Mouse (Mus musculus): ENCODE data around the gene Slit3. TPM values are rescaled to one million over a fixed set of nuclear protein-coding genes. Genes with fewer than 3 reads are reported as not detected.

The Slit3 gene
- polyA plus RNA-seq, 1 experiment from 2014 or later = 13.0 TPM

- Histone ChIP-seq H3K4me3 (no peak overlapping the region), H3K36me3 (no peaks in the 10 kb centered on the region), H3K9me3 (no peaks in the 10 kb centered on the region), H3K27ac (replicated peaks) (no peak overlapping the region), H3K4me2 (no peak overlapping the region), H3K27me3 (no peaks in the 10 kb centered on the region), H3K4me1 (replicated peaks) (peaks cover 29% of the 10 kb centered on the region), H3K9ac (no peak overlapping the region)
- no peak for ATAC-seq (ENCODE audit: low FRiP score, low read depth)
- WGBS = 49% methylated on average over 2 of the region's 2 CpGs
These were observed 437.3 kb downstream of the Slit3 start for GRCm38 (mm10) chr11:35558311-35558710.

DNA sequence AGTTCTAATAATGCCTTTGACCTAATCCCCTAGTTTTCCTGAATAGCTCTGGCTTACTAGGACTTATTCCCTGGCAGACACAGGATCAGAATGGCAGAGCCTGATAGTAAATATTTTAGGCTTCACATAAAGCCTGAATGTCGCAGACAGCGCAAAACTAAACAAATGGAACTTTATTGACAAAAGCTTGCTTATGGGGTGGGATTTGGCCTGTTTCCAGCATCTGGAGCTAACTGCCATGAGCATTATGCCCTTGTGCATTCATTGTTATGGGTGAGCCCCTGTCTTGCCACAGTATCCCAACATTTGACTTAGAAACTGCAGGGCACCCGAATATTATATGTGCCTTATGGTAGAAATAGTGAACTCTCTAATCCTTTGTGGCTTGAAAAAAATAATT lies 438.4 kb downstream of the Slit3 start:
- H3K9ac ChIP-seq = no peak overlapping the region
- H3K4me2 ChIP-seq = no peak overlapping the region
- no peaks in the 10 kb centered on the region for H3K36me3 ChIP-seq
- no peaks in the 10 kb centered on the region for H3K27me3 ChIP-seq
- WGBS = 58% methylated on average over 3 of the region's 3 CpGs
- H3K27ac ChIP-seq (replicated peaks) = no peak overlapping the region
- no peaks in the 10 kb centered on the region for H3K9me3 ChIP-seq
- no peak for ATAC-seq (ENCODE audit: low FRiP score, low read depth)
- peaks cover 29% of the 10 kb centered on the region for H3K4me1 ChIP-seq (replicated peaks)
- H3K4me3 ChIP-seq = no peak overlapping the region

DNA sequence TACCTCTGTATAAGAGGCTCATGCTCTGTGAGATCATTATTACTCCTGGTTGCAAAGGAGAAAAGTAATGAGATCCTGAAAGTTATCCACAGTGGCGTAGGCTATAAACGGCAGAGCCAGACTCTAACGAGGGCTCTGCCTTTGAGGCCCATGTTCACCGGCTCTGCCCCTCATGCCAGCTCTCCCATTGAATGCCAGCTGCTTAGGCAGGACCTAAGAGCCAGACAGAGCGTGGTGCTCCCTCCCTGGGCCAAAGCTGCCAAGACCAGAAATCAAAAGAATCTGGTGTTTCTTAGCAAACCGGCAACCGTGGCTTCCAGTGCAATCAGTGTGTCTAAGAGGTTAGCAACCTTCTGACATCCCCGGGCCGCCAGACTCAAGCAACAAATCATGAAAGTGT lies 440.7 kb downstream of the Slit3 start:
- Histone ChIP-seq H3K27ac (replicated peaks) (no peak overlapping the region), H3K9me3 (no peaks in the 10 kb centered on the region), H3K36me3 (no peaks in the 10 kb centered on the region), H3K27me3 (no peaks in the 10 kb centered on the region), H3K4me2 (no peak overlapping the region), H3K9ac (no peak overlapping the region), H3K4me3 (no peak overlapping the region), H3K4me1 (replicated peaks) (peaks cover 18% of the 10 kb centered on the region; the same call in 1 of the 2 replicates)
- WGBS = 56% methylated on average over 9 of the region's 9 CpGs
- ATAC-seq (ENCODE audit: low FRiP score, low read depth) = no peak

- ATAC-seq (ENCODE audit: low FRiP score, low read depth) = no peak
- H3K27ac ChIP-seq (replicated peaks) = no peak overlapping the region
These were observed 444.3 kb downstream of the Slit3 start for GRCm38 (mm10) chr11:35565322-35565721.

GRCm38 (mm10) chr11:35566686-35567085 lies 445.7 kb downstream of the Slit3 start:
- Histone ChIP-seq H3K4me2 (no peak overlapping the region), H3K4me3 (no peak overlapping the region), H3K4me1 (replicated peaks) (0 out of 2 replicates have a peak, but pooled peaks cover 8% of the 10 kb centered on the region), H3K9me3 (no peaks in the 10 kb centered on the region), H3K36me3 (no peaks in the 10 kb centered on the region), H3K27ac (replicated peaks) (no peak overlapping the region), H3K27me3 (peaks cover 3% of the 10 kb centered on the region; the same call in 1 of the 2 replicates), H3K9ac (no peak overlapping the region)
- ATAC-seq (ENCODE audit: low FRiP score, low read depth) = no peak
- WGBS = 54% methylated on average over 3 of the region's 3 CpGs

More at GRCm38 (mm10) chr11:35565322-35565721, 444.3 kb downstream of the Slit3 start:
- no peaks in the 10 kb centered on the region; the same call in 1 of the 2 replicates for H3K27me3 ChIP-seq
- WGBS = 50% methylated on average over 6 of the region's 6 CpGs
- no peak overlapping the region for H3K4me3 ChIP-seq
- no peaks in the 10 kb centered on the region for H3K9me3 ChIP-seq
- H3K4me1 ChIP-seq (replicated peaks) = 0 out of 2 replicates have a peak, but pooled peaks cover 11% of the 10 kb centered on the region
- no peaks in the 10 kb centered on the region for H3K36me3 ChIP-seq
- H3K4me2 ChIP-seq = no peak overlapping the region
- no peak overlapping the region for H3K9ac ChIP-seq

- Histone ChIP-seq H3K4me3 (no peak overlapping the region), H3K4me2 (no peak overlapping the region), H3K27me3 (peaks cover 3% of the 10 kb centered on the region; the same call in 1 of the 2 replicates), H3K9me3 (no peaks in the 10 kb centered on the region), H3K4me1 (replicated peaks) (0 out of 2 replicates have a peak, but pooled peaks cover under 1% of the 10 kb centered on the region), H3K9ac (no peak overlapping the region), H3K36me3 (no peaks in the 10 kb centered on the region), H3K27ac (replicated peaks) (no peak overlapping the region)
- WGBS = 82% methylated on average over 6 of the region's 6 CpGs
- ATAC-seq (ENCODE audit: low FRiP score, low read depth) = no peak
These were observed 448.3 kb downstream of the Slit3 start for GRCm38 (mm10) chr11:35569126-35569916.

DNA sequence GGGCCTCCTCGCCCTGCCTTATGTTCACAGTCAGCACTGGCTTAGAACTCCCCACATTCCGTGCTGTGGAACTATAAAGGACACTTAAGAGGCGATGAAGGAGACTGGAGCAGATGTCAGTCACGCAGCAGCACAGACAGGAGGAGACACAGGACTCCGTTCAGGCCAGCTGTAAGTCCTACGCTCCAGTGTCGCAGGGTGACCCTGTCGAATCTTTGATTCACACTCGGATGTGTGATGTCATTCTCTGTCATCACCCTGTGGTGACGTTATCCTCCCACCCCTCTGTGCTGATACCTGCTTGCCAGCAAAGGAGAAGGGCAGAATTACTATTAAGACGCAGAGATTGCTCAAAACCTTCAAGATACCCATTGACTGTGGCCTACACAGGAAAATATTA lies 448.9 kb downstream of the Slit3 start:
- H3K4me2 ChIP-seq = no peak overlapping the region
- H3K36me3 ChIP-seq = no peaks in the 10 kb centered on the region
- H3K27ac ChIP-seq (replicated peaks) = no peak overlapping the region
- no peak overlapping the region for H3K9ac ChIP-seq
- peaks cover 3% of the 10 kb centered on the region; the same call in 1 of the 2 replicates for H3K27me3 ChIP-seq
- no peak overlapping the region for H3K4me3 ChIP-seq
- 0 out of 2 replicates have a peak, but pooled peaks cover 6% of the 10 kb centered on the region for H3K4me1 ChIP-seq (replicated peaks)
- 87% methylated on average over 11 of the region's 11 CpGs for WGBS
- no peaks in the 10 kb centered on the region for H3K9me3 ChIP-seq
- no peak for ATAC-seq (ENCODE audit: low FRiP score, low read depth)

DNA sequence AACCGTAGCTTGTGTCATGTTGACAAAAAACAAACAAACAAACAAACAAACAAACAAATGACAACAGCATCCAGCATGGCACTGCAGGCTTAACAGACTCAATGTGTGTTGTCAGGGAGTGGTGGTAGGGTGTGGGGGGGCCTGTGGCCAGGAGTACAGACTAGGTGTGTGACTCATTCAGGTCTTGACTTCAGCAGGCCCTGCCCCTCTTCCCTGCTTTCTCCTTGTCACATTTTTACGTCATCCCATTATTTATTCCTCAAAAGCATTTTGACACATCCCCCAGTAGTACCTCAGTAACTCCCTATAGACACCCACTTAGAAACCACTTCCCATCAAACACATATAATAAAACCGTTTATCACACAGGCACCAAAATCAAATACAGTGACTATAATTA lies 450.9 kb downstream of the Slit3 start:
- H3K9ac ChIP-seq = no peak overlapping the region
- 72% methylated on average over 3 of the region's 3 CpGs for WGBS
- no peak for ATAC-seq (ENCODE audit: low FRiP score, low read depth)

DNA sequence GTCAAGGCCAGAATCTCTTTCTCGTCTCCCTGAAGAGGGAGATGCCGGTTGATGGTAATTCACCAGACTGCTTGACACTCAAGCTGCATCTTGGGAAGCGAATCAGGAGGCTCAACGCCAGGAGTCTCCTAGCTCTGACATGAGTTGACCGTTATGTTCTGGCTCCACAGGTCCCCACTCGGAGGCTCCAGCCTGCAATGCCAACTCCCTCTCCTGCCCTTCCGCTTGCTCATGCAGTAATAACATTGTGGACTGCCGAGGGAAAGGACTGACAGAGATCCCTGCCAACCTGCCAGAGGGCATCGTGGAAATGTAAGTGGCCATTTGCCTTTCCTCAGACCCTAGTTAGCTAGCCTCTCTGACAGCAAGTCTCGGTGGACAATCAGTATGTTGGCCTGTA lies 457.8 kb downstream of the Slit3 start:
- H3K27ac ChIP-seq (replicated peaks) = no peak overlapping the region
- WGBS = 88% methylated on average over 10 of the region's 10 CpGs
- ATAC-seq (ENCODE audit: low FRiP score, low read depth) = no peak
- no peaks in the 10 kb centered on the region for H3K36me3 ChIP-seq
- no peaks in the 10 kb centered on the region for H3K9me3 ChIP-seq
- no peaks in the 10 kb centered on the region for H3K27me3 ChIP-seq
- H3K4me2 ChIP-seq = no peak overlapping the region
- H3K4me3 ChIP-seq = no peak overlapping the region
- H3K4me1 ChIP-seq (replicated peaks) = 0 out of 2 replicates have a peak, but pooled peaks cover 6% of the 10 kb centered on the region
- H3K9ac ChIP-seq = no peak overlapping the region

More for the DNA sequence above, 450.9 kb downstream of the Slit3 start:
- H3K9me3 ChIP-seq = no peaks in the 10 kb centered on the region
- H3K4me1 ChIP-seq (replicated peaks) = 0 out of 2 replicates have a peak, but pooled peaks cover 6% of the 10 kb centered on the region
- H3K27ac ChIP-seq (replicated peaks) = no peak overlapping the region
- H3K4me2 ChIP-seq = no peak overlapping the region
- H3K4me3 ChIP-seq = no peak overlapping the region
- H3K36me3 ChIP-seq = no peaks in the 10 kb centered on the region
- peaks cover 3% of the 10 kb centered on the region; the same call in 1 of the 2 replicates for H3K27me3 ChIP-seq

- ATAC-seq (ENCODE audit: low FRiP score, low read depth) = no peak
- no peaks in the 10 kb centered on the region for H3K27me3 ChIP-seq
- no peak overlapping the region for H3K4me2 ChIP-seq
- H3K9ac ChIP-seq = no peak overlapping the region
- no peak overlapping the region for H3K4me3 ChIP-seq
- no peaks in the 10 kb centered on the region for H3K36me3 ChIP-seq
- 78% methylated on average over 5 of the region's 5 CpGs for WGBS
- no peak overlapping the region for H3K27ac ChIP-seq (replicated peaks)
- no peaks in the 10 kb centered on the region for H3K9me3 ChIP-seq
- peaks cover 14% of the 10 kb centered on the region for H3K4me1 ChIP-seq (replicated peaks)
These were observed 461.6 kb downstream of the Slit3 start for GRCm38 (mm10) chr11:35582591-35582990.

GRCm38 (mm10) chr11:35583633-35584032 lies 462.6 kb downstream of the Slit3 start:
- ATAC-seq (ENCODE audit: low FRiP score, low read depth) = no peak
- H3K27ac ChIP-seq (replicated peaks) = no peak overlapping the region
- H3K36me3 ChIP-seq = no peaks in the 10 kb centered on the region
- 80% methylated on average over 7 of the region's 7 CpGs for WGBS
- H3K9me3 ChIP-seq = no peaks in the 10 kb centered on the region
- H3K27me3 ChIP-seq = no peaks in the 10 kb centered on the region
- no peak overlapping the region for H3K4me2 ChIP-seq
- no peak overlapping the region for H3K9ac ChIP-seq
- peaks cover 16% of the 10 kb centered on the region for H3K4me1 ChIP-seq (replicated peaks)
- no peak overlapping the region for H3K4me3 ChIP-seq

DNA sequence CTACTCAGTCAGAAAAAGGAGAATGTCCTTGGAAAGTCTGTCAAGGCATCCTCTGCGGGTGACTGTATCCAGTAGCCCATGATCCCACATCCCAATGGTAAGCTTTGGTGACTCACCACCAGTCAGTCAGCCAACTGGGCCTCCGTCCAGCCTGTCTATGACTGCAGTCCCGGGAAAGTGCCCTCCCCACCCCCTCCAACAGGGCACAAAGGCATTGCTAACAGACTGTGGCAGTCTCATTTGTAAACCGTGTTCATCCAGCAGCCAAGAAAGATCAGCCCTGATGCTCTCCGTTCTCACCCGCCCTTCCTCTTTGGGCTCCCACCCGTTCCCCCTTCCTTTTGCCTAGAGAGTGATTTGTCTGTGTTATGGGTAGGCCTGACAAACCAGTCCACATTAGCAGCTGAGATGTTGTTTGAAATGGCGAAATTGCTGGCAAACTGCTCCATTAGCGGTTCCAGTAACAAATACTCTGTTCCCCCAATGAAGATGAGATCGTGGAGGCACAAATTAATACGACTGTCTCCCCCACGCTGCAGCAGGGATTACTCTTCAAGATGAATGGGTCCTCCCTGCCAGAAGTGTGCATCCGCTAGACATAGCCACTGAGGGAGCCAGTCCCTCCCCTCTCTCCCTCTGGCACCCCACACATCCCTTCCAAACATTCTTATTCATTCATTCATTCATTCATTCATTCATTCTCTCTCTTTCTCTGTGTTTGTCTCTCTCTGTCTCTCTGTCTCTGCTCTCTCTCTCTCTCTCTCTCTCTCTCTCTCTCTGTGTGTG lies 466.3 kb downstream of the Slit3 start:
- Histone ChIP-seq H3K27ac (replicated peaks) (peak overlapping the region; percentile 62), H3K4me2 (no peak overlapping the region)
- peak; percentile 91 for ATAC-seq (ENCODE audit: low FRiP score, low read depth)

More for the DNA sequence above, 466.3 kb downstream of the Slit3 start:
- Histone ChIP-seq H3K9ac (no peak overlapping the region), H3K27me3 (no peaks in the 10 kb centered on the region), H3K4me1 (replicated peaks) (peaks cover 16% of the 10 kb centered on the region), H3K4me3 (no peak overlapping the region), H3K36me3 (no peaks in the 10 kb centered on the region), H3K9me3 (no peaks in the 10 kb centered on the region)
- 29% methylated on average over 13 of the region's 13 CpGs for WGBS
